Mouse (Mus musculus) hindbrain, embryonic 14.5 days (tissue): ENCODE measurements around the gene A130010J15Rik. TPM values are rescaled to one million over a fixed set of nuclear protein-coding genes. Genes with fewer than 3 reads are reported as not detected.

Source experiments
- ATAC-seq: fragments of 200-750 bp; cut with Nextera tagmentation; 2 replicates; pipeline ENCODE4 v1.8.0; 2017; ENCODE audit warnings: moderate number of reproducible peaks, mild to moderate bottlenecking, moderate TSS enrichment, moderate library complexity; ENCODE audit not compliant: low FRiP score
- DNase-seq: peaks from one replicate; pipeline ENCODE4 v3.0.0-alpha.2; 2015; ENCODE audit warnings: low spot score
- H3K27ac ChIP-seq: fragments of 300-500 bp; sonication (generic); 2 replicates; pipeline ENCODE4 v1.5.1; 2014; ENCODE audit warnings: mild to moderate bottlenecking, moderate library complexity
- H3K27me3 ChIP-seq: fragments of 300-500 bp; sonication (generic); 2 replicates; pipeline ENCODE4 v1.6.1; 2014; ENCODE audit warnings: mild to moderate bottlenecking, low read length, mixed read lengths; ENCODE audit not compliant: control insufficient read depth, insufficient read depth
- H3K36me3 ChIP-seq: fragments of 300-500 bp; sonication (generic); replicated peaks from 2 replicates; pipeline ENCODE4 v1.6.1; 2014; ENCODE audit not compliant: control insufficient read depth, insufficient read depth
- H3K4me1 ChIP-seq: fragments of 300-500 bp; sonication (generic); replicated peaks from 2 replicates; pipeline ENCODE4 v1.6.1; 2014; ENCODE audit warnings: antibody characterized with exemption, low read length, mixed read lengths; ENCODE audit not compliant: control insufficient read depth, insufficient read depth
- H3K4me2 ChIP-seq: fragments of 300-500 bp; sonication (generic); replicated peaks from 2 replicates; pipeline ENCODE4 v1.6.1; 2014; ENCODE audit warnings: mild to moderate bottlenecking, moderate library complexity
- H3K4me3 ChIP-seq: fragments of 300-500 bp; sonication (generic); replicated peaks from 2 replicates; pipeline ENCODE4 v1.5.1; 2014; ENCODE audit warnings: mild to moderate bottlenecking, low read length
- H3K9ac ChIP-seq: fragments of 300-500 bp; sonication (generic); 2 replicates; pipeline ENCODE4 v1.6.1; 2014
- H3K9me3 ChIP-seq: fragments of 300-500 bp; sonication (generic); 2 replicates; pipeline ENCODE4 v1.6.1; 2016; ENCODE audit warnings: low read length; ENCODE audit not compliant: control insufficient read depth
- WGBS: fragments of 180-500 bp; shearing (Covaris S2); extraction: QIAGEN DNeasy Blood & Tissue Kit; methylation state at CpG from one replicate; pipeline ENCODE4 v1.1.7; 2014; 5-methylcytosine and 5-hydroxymethylcytosine counted together
- polyA plus RNA-seq: library from polyadenylated mRNA; unstranded; fragments of >200 nt; fragmentation: Nextera tagmentation; extraction: Ambion mirVana; gene quantifications from 2 replicates; pipeline ENCODE4 v1.2.1, GENCODE M21; 2014

A130010J15Rik gene
- polyA plus RNA-seq, 1 experiment from 2014 or later = 11.4 TPM

GRCm38 (mm10) chr1:193131311-193131948 lies 36.4 kb upstream of the A130010J15Rik start:
- Histone ChIP-seq H3K27me3 (no peaks in the 10 kb centered on the region), H3K9ac (no peak overlapping the region), H3K36me3 (peaks cover 18% of the 10 kb centered on the region), H3K9me3 (no peaks in the 10 kb centered on the region), H3K27ac (no peak overlapping the region), H3K4me2 (no peak overlapping the region), H3K4me1 (peaks cover 13% of the 10 kb centered on the region), H3K4me3 (no peak overlapping the region)
- DNase-seq = no peak
- ATAC-seq = no peak
- 89% methylated on average over 6 of the region's 6 CpGs for WGBS

DNA sequence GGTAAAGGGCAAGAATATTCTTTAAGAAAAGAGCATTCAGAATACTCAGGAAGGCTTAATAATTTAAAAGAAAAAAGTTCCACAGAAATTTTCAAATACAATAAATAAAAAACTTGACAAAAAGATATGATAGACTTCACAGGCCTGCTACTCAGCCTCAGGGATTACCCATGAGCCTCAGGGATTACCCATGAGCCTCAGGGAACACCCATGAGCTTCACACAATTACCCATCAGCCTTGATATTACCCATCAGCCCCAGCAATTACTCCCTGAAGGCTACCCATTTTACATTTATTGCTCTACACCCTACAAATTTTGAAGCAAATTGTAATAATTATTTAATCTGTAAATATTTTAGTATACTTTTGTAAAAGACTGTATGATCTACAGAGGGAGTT lies 35.5 kb upstream of the A130010J15Rik start:
- peaks cover 8% of the 10 kb centered on the region for H3K36me3 ChIP-seq
- no peak overlapping the region for H3K4me2 ChIP-seq
- DNase-seq = no peak
- H3K9ac ChIP-seq = no peak overlapping the region
- ATAC-seq = no peak
- H3K4me3 ChIP-seq = no peak overlapping the region
- no peak overlapping the region for H3K27ac ChIP-seq
- H3K27me3 ChIP-seq = no peaks in the 10 kb centered on the region
- peaks cover 13% of the 10 kb centered on the region for H3K4me1 ChIP-seq
- no peaks in the 10 kb centered on the region for H3K9me3 ChIP-seq

DNA sequence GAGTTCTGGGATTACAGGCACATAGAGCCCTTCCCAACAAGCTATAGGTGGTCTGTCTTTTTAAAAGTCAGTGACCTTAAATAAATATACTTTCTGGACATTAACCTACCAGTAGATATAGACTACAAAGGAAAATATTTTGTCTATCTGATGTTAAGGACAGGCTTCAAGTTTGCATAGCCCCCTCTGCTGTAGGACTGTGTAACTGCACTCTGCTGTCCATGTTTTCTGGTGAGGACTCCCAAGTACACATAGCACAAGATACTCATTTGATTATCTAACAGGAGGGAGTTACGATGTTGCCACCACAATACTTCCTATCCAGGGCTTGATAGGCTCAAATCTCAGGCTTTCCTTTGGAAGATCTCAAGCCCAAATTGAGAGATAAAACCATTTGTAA lies 34.1 kb upstream of the A130010J15Rik start:
- H3K27ac ChIP-seq = no peak overlapping the region
- H3K27me3 ChIP-seq = no peaks in the 10 kb centered on the region
- DNase-seq = no peak
- H3K4me2 ChIP-seq = no peak overlapping the region
- no peak overlapping the region for H3K4me3 ChIP-seq
- H3K9me3 ChIP-seq = no peaks in the 10 kb centered on the region
- H3K4me1 ChIP-seq = peaks cover 12% of the 10 kb centered on the region
- ATAC-seq = no peak
- no peaks in the 10 kb centered on the region for H3K36me3 ChIP-seq
- 92% methylated on average over 1 of the region's 1 CpGs for WGBS
- no peak overlapping the region for H3K9ac ChIP-seq

DNA sequence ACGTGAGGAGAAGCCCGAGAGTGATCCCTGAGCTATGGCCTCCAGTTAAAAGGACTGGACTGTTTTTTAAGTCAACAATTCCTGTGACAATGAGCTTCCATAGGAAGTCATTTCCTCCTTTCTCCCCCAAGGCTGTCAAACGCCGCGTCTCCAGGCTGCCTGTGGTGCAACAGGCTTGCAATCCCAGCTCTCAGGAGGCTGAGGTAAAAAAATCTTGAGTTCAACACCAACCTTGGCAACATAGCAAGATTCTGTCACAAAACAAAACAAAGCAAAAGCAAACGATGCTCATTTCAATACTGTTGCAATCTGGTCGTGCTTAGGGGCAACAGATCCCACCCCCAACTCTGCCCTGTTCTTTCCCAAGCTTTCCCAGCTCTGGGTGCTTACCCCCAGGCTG lies 29.8 kb upstream of the A130010J15Rik start:
- ATAC-seq (no peak), DNase-seq (no peak)
- Histone ChIP-seq H3K36me3 (no peaks in the 10 kb centered on the region), H3K4me1 (no peaks in the 10 kb centered on the region), H3K9me3 (no peaks in the 10 kb centered on the region), H3K4me3 (no peak overlapping the region), H3K27me3 (no peaks in the 10 kb centered on the region), H3K4me2 (no peak overlapping the region), H3K27ac (no peak overlapping the region), H3K9ac (no peak overlapping the region)
- 48% methylated on average over 7 of the region's 7 CpGs for WGBS

GRCm38 (mm10) chr1:193138669-193139068 lies 29.2 kb upstream of the A130010J15Rik start:
- no peak overlapping the region for H3K4me2 ChIP-seq
- H3K4me1 ChIP-seq = no peaks in the 10 kb centered on the region
- H3K27me3 ChIP-seq = no peaks in the 10 kb centered on the region
- H3K27ac ChIP-seq = no peak overlapping the region
- WGBS = 72% methylated on average over 3 of the region's 3 CpGs
- H3K4me3 ChIP-seq = no peak overlapping the region
- no peaks in the 10 kb centered on the region for H3K9me3 ChIP-seq
- no peak for ATAC-seq
- no peak for DNase-seq
- no peak overlapping the region for H3K9ac ChIP-seq
- H3K36me3 ChIP-seq = no peaks in the 10 kb centered on the region

DNA sequence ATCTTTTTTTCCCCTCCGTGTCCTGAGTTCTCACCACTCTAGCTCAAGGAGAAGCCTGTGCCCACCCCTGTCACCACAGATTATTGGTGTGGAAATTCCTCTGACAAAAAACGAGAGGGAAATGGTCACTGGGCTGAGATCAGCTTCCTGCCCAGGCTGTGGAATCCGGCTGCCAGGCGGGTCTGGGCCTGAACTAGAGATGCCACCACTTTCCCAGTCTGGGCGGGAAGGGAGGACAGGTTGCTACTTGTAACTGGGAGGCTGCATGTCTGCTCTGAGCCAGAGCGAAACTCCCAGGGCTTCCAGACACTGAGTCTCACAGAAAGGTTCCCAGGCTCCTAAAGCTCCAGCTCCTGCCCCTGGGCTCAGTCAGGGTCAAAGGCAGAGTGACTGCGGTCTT lies 26.7 kb upstream of the A130010J15Rik start:
- Histone ChIP-seq H3K27ac (no peak overlapping the region), H3K27me3 (no peaks in the 10 kb centered on the region), H3K4me3 (no peak overlapping the region), H3K4me1 (no peaks in the 10 kb centered on the region), H3K9me3 (no peaks in the 10 kb centered on the region), H3K36me3 (no peaks in the 10 kb centered on the region), H3K9ac (no peak overlapping the region), H3K4me2 (no peak overlapping the region)
- 78% methylated on average over 7 of the region's 7 CpGs for WGBS
- DNase-seq = no peak
- no peak for ATAC-seq

DNA sequence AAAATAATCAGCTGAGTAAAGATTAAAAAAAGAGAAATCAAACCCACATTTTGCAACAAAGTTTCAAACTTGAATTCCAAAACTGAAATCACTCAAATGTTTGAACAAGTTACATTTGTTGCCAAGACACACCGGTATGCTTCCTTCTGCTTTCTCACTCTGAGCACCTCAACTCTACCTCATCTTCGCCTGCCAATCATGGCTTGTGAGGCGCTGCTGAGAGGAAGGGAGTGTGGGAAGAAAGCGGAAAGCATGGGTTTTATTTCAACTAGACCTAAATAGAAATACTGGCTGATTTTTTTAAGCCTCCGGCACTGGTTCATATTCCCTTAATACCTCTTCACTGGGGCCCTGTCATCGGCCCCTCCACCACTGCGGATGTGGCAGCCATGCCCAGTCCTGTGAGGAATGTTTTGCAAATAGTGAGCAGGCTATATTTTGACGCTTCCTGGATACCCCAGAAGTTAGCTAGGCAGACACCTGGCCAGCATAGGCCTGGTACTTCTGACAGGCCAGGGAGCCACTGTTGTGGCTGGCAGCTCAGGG lies 25.3 kb upstream of the A130010J15Rik start:
- Histone ChIP-seq H3K27me3 (no peaks in the 10 kb centered on the region), H3K4me3 (no peak overlapping the region), H3K4me1 (no peaks in the 10 kb centered on the region), H3K36me3 (no peaks in the 10 kb centered on the region), H3K9me3 (no peaks in the 10 kb centered on the region), H3K27ac (no peak overlapping the region), H3K4me2 (no peak overlapping the region), H3K9ac (no peak overlapping the region)
- WGBS = 87% methylated on average over 8 of the region's 8 CpGs
- DNase-seq = no peak
- no peak for ATAC-seq

- Histone ChIP-seq H3K4me3 (no peak overlapping the region), H3K9ac (no peak overlapping the region), H3K27me3 (no peaks in the 10 kb centered on the region), H3K4me1 (no peaks in the 10 kb centered on the region), H3K9me3 (no peaks in the 10 kb centered on the region), H3K4me2 (no peak overlapping the region), H3K27ac (no peak overlapping the region), H3K36me3 (no peaks in the 10 kb centered on the region)
- DNase-seq = no peak
- 86% methylated on average over 6 of the region's 6 CpGs for WGBS
- no peak for ATAC-seq
Observed at GRCm38 (mm10) chr1:193144516-193144915, 23.3 kb upstream of the A130010J15Rik start.

DNA sequence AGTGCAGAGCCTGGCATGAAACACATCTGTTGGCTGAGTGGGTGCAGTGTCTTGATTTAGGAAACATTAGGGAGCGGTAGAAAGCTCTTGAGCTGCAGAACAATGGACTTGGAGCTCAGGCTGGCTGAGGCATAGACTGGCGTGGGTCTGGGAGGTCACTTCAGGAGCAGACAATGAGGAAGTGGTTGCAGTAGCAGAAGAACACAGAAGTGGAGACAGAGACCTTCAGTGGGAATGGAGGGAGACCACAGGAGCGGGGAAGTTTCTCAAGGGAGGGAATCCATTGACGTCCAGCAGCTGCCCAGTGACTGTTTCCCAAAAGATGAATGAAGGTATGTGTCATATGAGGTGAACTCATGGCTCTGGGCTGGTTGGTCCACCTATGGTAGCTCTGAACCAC lies 22.7 kb upstream of the A130010J15Rik start:
- Histone ChIP-seq H3K4me3 (no peak overlapping the region), H3K4me2 (no peak overlapping the region), H3K9ac (no peak overlapping the region), H3K27ac (no peak overlapping the region), H3K36me3 (no peaks in the 10 kb centered on the region), H3K4me1 (no peaks in the 10 kb centered on the region), H3K27me3 (no peaks in the 10 kb centered on the region), H3K9me3 (no peaks in the 10 kb centered on the region)
- ATAC-seq (no peak), DNase-seq (no peak)
- 75% methylated on average over 4 of the region's 4 CpGs for WGBS

DNA sequence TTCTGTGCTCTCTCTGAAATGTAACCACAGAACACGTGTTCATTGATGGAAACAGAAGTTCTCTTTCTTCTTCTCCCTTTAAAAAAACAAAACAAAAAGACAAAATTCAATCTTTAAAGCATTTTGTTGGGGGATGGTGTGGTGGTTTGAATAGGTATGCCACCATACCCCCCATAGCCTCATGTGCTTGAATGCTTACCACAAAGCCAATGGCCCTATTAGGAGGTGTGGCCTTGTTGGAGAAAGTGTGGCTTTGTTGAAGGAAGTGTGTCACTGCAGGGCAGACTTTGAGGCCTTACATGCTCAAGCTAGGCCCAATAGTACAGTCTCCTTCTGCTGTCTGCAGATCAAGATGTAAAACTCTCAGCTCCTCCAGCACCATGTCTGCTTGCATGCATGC lies 21.4 kb upstream of the A130010J15Rik start:
- ATAC-seq (no peak), DNase-seq (no peak)
- WGBS = 72% methylated on average over 1 of the region's 1 CpGs
- Histone ChIP-seq H3K9me3 (no peaks in the 10 kb centered on the region), H3K27ac (no peak overlapping the region), H3K9ac (no peak overlapping the region), H3K4me1 (no peaks in the 10 kb centered on the region), H3K27me3 (no peaks in the 10 kb centered on the region), H3K4me3 (no peak overlapping the region), H3K36me3 (no peaks in the 10 kb centered on the region), H3K4me2 (no peak overlapping the region)
